Mouse (Mus musculus) kidney, adult 2 months (tissue): ENCODE results near the gene Styx. TPM values are rescaled to one million over a fixed set of nuclear protein-coding genes. Genes with fewer than 3 reads are reported as not detected.

ENCODE experiments used
- DNase-seq: peaks from one replicate; pipeline ENCODE4 v3.0.0; 2021
- H3K27ac ChIP-seq: fragments of 200-500 bp; 2 replicates; pipeline ENCODE4 v1.5.1; 2012; ENCODE audit warnings: low read depth, low read length, control low read depth, inconsistent platforms; ENCODE audit not compliant: insufficient read depth
- H3K27me3 ChIP-seq: fragments of 200-500 bp; replicated peaks from 2 replicates; pipeline ENCODE4 v1.6.1; 2012; ENCODE audit warnings: mild to moderate bottlenecking, moderate library complexity, low read length, inconsistent platforms; ENCODE audit not compliant: control insufficient read depth, insufficient read depth
- H3K36me3 ChIP-seq: fragments of 200-500 bp; 2 replicates; pipeline ENCODE4 v1.6.1; 2012; ENCODE audit warnings: mild to moderate bottlenecking, moderate library complexity, low read length, inconsistent platforms; ENCODE audit not compliant: control insufficient read depth, insufficient read depth
- H3K4me1 ChIP-seq: fragments of 200-500 bp; 2 replicates; pipeline ENCODE4 v1.6.1; 2011; ENCODE audit warnings: low read length; ENCODE audit not compliant: control insufficient read depth, insufficient read depth
- H3K4me3 ChIP-seq: fragments of 200-500 bp; 2 replicates; pipeline ENCODE4 v1.5.1; 2011; ENCODE audit warnings: mild to moderate bottlenecking, low read depth, low read length, control low read depth; ENCODE audit not compliant: insufficient read depth
- CTCF ChIP-seq: fragments of 200-500 bp; conservative IDR thresholded peaks from 2 replicates; pipeline ENCODE4 v1.5.1; 2011; ENCODE audit warnings: low read depth, mild to moderate bottlenecking, control low read depth, low read length, moderate library complexity, mixed read lengths; ENCODE audit not compliant: insufficient read depth, insufficient read length
- POLR2A ChIP-seq: fragments of 200-500 bp; IDR thresholded peaks from one replicate; pipeline ENCODE4 v1.6.1; 2011; ENCODE audit warnings: low read depth, low read length, control low read depth
- WGBS: fragments of 180-500 bp; shearing (Covaris S2); methylation state at CpG from one replicate; pipeline ENCODE4 v1.1.7; 2018; 5-methylcytosine and 5-hydroxymethylcytosine counted together
- polyA plus RNA-seq: library from polyadenylated mRNA; depleted of rRNA; stranded (reverse); fragments of >200 nt; gene quantifications from 2 replicates; pipeline ENCODE4 v1.2.3, GENCODE M21; 2012; rRNA removed

Styx gene
- polyA plus RNA-seq, 1 experiment: 3.0 TPM

GRCm38 (mm10) chr14:45469446-45469845 lies 118.6 kb downstream of the Styx start:
- H3K4me1 ChIP-seq: peaks cover 4% of the 10 kb centered on the region
- no peak overlapping the region for H3K27ac ChIP-seq
- no peak overlapping the region for H3K4me3 ChIP-seq
- 94% methylated on average over 8 of the region's 8 CpGs for WGBS
- no peak for DNase-seq
- peak; percentile 52 for TF ChIP-seq CTCF
- no peak for TF ChIP-seq POLR2A
- peaks cover 18% of the 10 kb centered on the region for H3K36me3 ChIP-seq
- no peaks in the 10 kb centered on the region for H3K27me3 ChIP-seq

Other genes with a start within 250 kb of the Styx start
- gene Gpr137c, start 131.4 kb upstream of the Styx start, polyA plus RNA-seq: 1.7 and 4.3 TPM in 2 replicates
- gene Txndc16, start 130.8 kb upstream of the Styx start, polyA plus RNA-seq: 6.1 and 6.6 TPM in 2 replicates
- 6.4 and 9.4 TPM in 2 replicates for gene Ero1l, start 32.3 kb upstream of the Styx start, polyA plus RNA-seq
- 23.8 and 45.5 TPM in 2 replicates for gene Psmc6, start 21.3 kb upstream of the Styx start, polyA plus RNA-seq
- gene Gnpnat1, start 53.8 kb downstream of the Styx start, polyA plus RNA-seq: 8.0 and 10.1 TPM in 2 replicates
- gene Fermt2, start 179.0 kb downstream of the Styx start, polyA plus RNA-seq: 40.8 and 47.2 TPM in 2 replicates